Mouse (Mus musculus) urinary bladder, postnatal 14 days (tissue): ENCODE data around the gene Uchl1.

Source experiments
- DNase-seq: peaks from one replicate; pipeline ENCODE4 v3.0.0; 2021; ENCODE audit warnings: low spot score

Gene Uchl1

GRCm38 (mm10) chr5:66675983-66676382 lies at the start of gene Uchl1:
Gene Uchl1 (plus strand): TSS chr5:66676091.
- peak; percentile 56 for DNase-seq

GRCm38 (mm10) chr5:66627805-66628204 lies 48.1 kb upstream of the Uchl1 start:
- DNase-seq, result no peak

DNA sequence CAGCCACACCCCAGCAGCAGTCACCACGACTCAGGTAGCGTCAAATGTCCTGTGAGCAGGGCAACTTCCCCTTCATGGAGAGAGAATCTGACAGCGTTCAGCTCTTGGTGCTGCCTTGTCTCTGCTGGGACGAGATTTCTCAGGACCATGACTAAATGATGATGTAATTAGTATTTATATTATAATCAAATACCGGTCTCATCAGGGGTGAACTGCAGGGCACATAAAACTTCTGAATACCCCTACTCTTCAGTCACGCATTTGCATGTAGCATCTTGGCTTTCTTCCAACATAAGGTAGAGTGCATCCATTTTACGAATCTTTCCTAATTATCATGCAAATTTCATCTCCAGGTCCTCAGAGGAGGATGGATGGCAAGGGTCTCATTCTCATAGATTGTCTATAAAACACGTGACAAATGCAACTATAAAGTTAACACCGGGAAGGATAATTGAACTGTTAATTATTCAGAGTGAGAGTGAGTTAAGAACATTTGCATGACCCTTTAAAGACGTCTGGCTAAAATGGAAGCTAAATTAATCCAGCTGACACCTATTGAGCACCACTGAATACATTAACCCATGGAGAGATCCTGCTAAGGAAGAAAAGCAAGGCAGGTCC lies 40.3 kb upstream of the Uchl1 start:
- DNase-seq, result no peak

GRCm38 (mm10) chr5:66642156-66642555 lies 33.7 kb upstream of the Uchl1 start:
- DNase-seq, result no peak

GRCm38 (mm10) chr5:66643260-66643659 lies 32.6 kb upstream of the Uchl1 start:
- no peak for DNase-seq

GRCm38 (mm10) chr5:66647504-66647903 lies 28.4 kb upstream of the Uchl1 start:
- no peak for DNase-seq

GRCm38 (mm10) chr5:66654220-66654619 lies 21.7 kb upstream of the Uchl1 start:
- peak; percentile 30 for DNase-seq

DNA sequence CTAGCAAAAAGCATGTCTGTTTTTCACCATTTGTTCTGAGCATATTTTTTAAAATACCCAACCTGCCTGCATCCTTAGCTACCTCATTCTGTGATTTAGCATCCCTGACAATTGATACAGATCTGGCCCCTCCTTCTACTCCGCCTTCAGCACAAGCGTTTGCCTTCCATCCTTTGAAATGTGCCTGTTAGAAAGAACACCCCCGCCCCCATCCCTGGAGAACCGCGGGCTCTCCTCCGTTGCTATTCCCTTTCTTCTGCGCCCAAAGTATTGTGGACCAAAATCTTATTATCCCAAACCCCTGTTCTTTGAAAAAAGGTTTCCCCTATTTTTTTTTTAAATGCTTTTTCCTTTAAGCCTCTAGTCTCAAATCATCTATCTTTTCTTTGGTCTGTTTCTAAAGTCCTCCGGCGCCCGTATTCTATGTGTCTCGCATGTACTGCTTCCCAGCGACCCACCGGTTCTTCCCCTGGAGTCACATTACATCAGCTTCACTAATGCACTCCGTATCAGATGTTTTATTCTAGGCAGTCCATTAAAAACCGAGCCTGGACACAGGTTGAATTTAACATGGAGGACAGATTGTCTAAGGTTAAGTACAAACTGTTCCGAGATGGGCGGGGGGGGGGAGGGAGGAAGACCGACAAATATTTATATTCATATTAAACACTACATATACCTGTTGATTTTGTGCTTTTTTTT lies 551 bp upstream of the Uchl1 start:
- DNase-seq, result no peak

DNA sequence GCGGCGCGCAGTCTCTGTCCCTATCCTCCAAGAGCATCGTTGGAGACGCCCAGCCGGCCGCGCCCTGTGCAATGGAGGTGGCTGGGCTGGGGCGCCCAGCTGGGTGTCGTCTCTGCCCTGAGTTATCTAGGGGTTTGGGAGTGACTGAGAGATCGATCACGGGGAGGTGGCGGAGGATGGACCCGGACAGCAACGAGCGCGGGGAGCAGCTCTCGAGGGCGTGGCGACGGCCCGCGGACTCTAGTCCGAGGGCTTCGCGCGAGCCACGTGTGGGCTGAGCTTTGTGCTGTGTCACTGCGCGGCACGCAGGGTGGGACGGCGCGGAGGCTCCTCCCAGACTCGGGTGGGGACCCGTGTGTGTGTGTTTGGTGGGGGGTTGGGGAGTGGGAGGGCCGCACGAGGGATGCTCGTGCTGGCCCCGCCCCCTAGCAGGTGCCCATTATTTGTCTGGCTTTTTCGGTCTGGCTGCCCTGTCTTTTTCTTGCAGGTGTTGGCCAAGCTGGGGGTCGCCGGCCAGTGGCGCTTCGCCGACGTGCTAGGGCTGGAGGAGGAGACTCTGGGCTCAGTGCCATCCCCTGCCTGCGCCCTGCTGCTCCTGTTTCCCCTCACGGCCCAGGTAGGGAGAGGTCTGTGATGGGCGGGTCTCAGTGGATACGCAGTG lies 696 bp downstream of the Uchl1 start:
- DNase-seq, result peak; percentile 35

DNA sequence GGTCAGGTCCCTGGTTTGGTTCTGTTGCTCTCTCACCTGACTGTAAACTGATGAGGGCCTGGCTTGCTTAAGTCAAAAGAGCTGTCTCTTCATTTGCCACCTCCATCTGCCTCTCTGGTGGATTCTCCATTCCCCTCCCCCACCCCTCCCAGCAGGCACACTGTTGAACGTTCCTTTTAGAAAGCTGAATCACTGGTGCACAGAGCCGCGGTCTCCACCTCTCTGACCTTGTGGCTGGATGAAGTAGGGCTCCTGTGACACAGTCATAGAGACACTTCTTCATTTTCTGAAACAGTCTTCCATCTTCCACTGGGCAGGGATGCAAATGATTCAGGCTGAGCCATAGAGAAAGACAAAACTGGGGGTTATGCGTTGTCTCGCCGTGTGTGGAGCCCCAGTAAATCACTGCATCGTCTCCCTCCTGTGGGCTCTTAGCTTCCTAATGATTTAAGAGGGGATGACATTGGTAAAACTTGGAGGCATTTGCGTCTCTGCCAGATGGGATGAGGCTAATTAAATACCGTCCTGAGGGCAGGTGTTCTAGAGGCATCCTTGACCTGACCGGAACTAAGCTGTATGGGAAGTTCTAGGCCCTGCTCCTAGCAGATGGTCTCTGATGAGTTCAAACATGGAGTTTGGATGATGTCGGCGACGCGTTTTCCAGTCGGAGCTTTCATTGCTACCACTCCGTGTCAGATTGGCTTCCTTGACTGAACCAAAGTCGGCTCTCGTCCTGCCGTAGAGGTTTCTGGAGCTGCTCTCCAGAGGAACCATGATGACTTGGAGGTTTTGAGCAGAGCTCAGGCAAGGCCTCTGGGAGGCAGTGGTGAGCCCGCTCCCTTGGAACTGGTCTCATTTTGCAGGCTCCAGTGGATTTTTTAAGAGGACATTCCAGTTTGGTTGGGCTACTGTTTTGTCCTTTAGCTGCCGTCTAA lies 1.8 kb downstream of the Uchl1 start:
- no peak for DNase-seq

DNA sequence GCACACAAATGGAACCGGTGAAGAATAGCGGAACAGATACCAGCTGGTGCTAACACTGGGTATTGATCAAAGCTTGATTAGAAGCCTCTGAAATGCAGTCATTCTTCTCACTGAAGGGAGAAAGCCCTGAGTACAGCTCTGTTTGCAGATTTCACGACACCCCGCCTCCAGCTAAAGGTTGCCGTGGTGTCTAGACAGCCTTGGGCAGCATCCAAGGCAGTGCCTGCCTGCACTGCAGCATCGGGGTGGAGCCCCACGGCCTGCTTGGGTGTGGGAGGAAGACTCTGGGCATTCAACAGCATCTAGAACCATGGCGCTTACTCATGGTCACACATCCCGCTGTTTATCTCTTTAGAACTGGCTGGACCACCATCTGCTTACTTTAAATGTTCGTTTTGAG lies 3.3 kb downstream of the Uchl1 start:
- DNase-seq, result peak; percentile 37

- no peak for DNase-seq
These were observed 10.0 kb downstream of the Uchl1 start for GRCm38 (mm10) chr5:66685930-66686329.

GRCm38 (mm10) chr5:66686863-66687262 lies 11.0 kb downstream of the Uchl1 start:
- no peak for DNase-seq

- DNase-seq, result no peak
These were observed 11.8 kb downstream of the Uchl1 start for GRCm38 (mm10) chr5:66687737-66688136.

DNA sequence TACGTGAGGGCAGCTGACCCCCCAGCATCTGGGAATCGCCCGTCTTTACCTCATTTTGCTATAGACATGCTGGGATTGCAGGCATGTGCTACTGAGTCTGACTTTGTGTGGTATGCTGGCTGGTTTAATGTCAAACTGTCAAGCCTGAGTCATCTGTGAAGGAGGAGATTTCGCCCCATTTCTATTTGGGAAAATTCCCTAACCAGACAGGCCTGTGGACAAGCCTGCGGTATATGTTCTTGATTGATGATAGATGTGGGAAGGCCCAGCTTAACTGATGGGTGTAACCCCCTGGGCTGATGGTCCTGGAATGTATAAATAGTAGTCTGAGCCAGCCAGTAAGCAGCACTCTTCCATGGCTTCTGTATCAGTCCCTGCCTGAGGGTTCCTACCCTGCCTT lies 12.4 kb downstream of the Uchl1 start:
- DNase-seq, result no peak

- DNase-seq, result no peak
These were observed 13.9 kb downstream of the Uchl1 start for GRCm38 (mm10) chr5:66689796-66690195.

DNA sequence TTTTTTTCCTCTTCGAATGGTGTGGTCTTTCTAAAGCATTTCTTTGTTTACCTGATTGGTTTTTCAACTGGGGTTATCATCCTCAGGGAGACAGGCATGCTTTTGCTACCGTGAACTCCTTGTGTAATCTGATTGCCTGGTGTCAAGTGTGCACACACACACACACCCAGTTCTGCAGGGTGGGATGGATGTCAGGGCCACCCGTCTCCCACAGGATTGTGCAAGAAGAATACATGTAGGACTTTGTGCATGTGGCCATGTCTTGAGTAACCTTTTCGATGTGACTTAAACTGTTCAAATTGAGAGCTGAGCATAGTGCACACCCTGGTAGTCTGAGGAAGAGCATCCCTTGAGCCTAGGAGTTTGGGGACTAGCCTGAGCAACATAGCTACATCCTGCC lies 17.3 kb downstream of the Uchl1 start:
- no peak for DNase-seq

DNA sequence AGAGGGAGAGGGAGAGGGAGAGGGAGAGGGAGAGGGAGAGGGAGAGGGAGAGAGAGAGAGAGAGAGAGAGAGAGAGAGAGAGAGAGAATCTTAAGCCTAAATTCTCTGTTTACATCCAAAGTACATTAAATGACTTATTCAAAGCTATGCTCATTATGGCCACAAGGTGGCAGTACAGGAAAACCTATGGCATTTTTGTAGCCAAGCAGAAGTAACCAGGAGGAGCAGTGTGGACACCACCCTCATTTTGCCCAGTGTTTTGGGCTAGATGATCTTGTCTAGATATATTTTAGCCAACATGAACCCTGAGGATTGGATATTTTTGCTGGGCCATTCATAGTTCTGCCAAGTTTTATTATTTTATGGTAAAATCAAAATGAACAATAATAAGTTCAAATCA lies 21.2 kb downstream of the Uchl1 start:
- DNase-seq, result peak; percentile 53

- DNase-seq, result no peak
These were observed 24.0 kb downstream of the Uchl1 start for GRCm38 (mm10) chr5:66699911-66700310.

GRCm38 (mm10) chr5:66701951-66702350 lies 26.1 kb downstream of the Uchl1 start:
- DNase-seq, result no peak

DNA sequence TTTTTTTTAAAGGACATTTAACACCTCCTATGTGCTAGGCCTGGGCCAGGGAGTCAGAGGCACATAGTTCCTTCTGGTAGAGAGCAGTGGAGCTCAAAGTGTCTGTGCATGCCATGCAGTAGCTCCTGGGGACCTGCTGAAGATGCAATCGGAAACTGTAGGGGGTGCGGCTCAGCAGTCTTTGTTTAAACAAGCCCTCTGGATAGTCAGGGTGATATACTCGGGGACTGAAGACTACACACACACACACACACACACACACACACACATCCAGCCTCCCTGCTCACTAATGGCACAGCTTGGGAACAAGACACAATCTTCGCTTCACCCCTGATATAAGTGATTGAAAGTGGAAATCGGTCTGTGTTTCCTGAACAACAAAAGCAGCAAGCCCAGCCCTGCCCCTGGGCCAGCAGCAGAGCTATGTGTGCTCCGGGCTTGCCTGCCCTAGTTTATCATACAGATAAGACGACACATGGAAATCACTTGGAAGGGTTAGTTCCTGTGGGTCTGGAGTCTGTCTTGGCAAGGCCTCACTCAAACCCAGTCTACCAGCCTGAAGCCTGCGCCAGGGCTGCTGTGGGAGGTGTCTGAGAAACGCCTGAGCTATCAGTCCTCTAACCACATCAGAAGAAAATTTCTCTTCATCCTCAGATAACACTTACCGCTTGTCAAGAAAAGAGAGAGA lies 27.6 kb downstream of the Uchl1 start:
- no peak for DNase-seq

DNA sequence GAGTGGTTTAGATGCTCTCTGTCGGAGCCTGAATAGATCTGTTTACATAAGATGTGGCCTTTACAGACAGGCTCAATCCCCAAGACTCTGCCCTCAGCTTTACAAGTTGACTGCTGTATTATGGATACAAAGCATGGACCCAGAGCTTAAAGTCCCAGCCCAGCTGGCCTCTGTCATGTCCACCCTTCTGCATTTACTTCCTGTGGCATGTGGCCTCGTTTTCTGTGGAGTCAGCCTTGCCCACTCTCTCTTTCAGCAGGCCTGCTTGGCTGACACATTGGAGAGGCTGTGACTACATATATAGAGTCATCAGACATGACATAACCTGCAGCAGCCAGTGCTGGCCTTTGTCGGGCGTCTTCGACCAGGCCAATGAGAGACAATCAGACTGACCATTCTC lies 32.0 kb downstream of the Uchl1 start:
- no peak for DNase-seq
